Mouse (Mus musculus) midbrain, embryonic 14.5 days (tissue): ENCODE data around the gene Rnf181. TPM values are rescaled to one million over a fixed set of nuclear protein-coding genes. Genes with fewer than 3 reads are reported as not detected.

ENCODE experiments used
- ATAC-seq: fragments of 200-750 bp; cut with Nextera tagmentation; 2 replicates; pipeline ENCODE4 v1.8.0; 2017; ENCODE audit warnings: moderate number of reproducible peaks, moderate library complexity; ENCODE audit not compliant: low FRiP score, low TSS enrichment
- DNase-seq: peaks from one replicate; pipeline ENCODE4 v3.0.0-alpha.2; 2015
- H3K27ac ChIP-seq: fragments of 300-500 bp; sonication (generic); replicated peaks from 2 replicates; pipeline ENCODE4 v1.5.1; 2014; ENCODE audit warnings: mild to moderate bottlenecking, low read depth, low read length, moderate library complexity
- H3K27me3 ChIP-seq: fragments of 300-500 bp; sonication (generic); 2 replicates; pipeline ENCODE4 v1.6.1; 2014; ENCODE audit warnings: low read length, control low read depth, mixed read lengths; ENCODE audit not compliant: control insufficient read depth, insufficient read depth
- H3K36me3 ChIP-seq: fragments of 300-500 bp; sonication (generic); 2 replicates; pipeline ENCODE4 v1.6.1; 2014; ENCODE audit warnings: low read length, control low read depth; ENCODE audit not compliant: control insufficient read depth, insufficient read depth
- H3K4me1 ChIP-seq: fragments of 300-500 bp; sonication (generic); 2 replicates; pipeline ENCODE4 v1.6.1; 2014; ENCODE audit warnings: mild to moderate bottlenecking, antibody characterized with exemption, low read length, control low read depth; ENCODE audit not compliant: control insufficient read depth, insufficient read depth
- H3K4me2 ChIP-seq: fragments of 300-500 bp; sonication (generic); 2 replicates; pipeline ENCODE4 v1.6.1; 2014; ENCODE audit warnings: mild to moderate bottlenecking, low read length, moderate library complexity
- H3K4me3 ChIP-seq: fragments of 300-500 bp; sonication (generic); replicated peaks from 2 replicates; pipeline ENCODE4 v1.5.1; 2014; ENCODE audit warnings: low read depth, low read length
- H3K9ac ChIP-seq: fragments of 300-500 bp; sonication (generic); replicated peaks from 2 replicates; pipeline ENCODE4 v1.6.1; 2014; ENCODE audit warnings: mild to moderate bottlenecking, low read length, moderate library complexity
- H3K9me3 ChIP-seq: fragments of 300-500 bp; sonication (generic); 2 replicates; pipeline ENCODE4 v1.6.1; 2016; ENCODE audit warnings: low read length, control low read depth, mixed read lengths; ENCODE audit not compliant: control insufficient read depth
- WGBS: fragments of 180-500 bp; shearing (Covaris S2); extraction: QIAGEN DNeasy Blood & Tissue Kit; methylation state at CpG from one replicate; pipeline ENCODE4 v1.1.7; 2014; 5-methylcytosine and 5-hydroxymethylcytosine counted together
- polyA plus RNA-seq: library from polyadenylated mRNA; unstranded; fragments of >200 nt; fragmentation: Nextera tagmentation; extraction: Ambion mirVana; gene quantifications from 2 replicates; pipeline ENCODE4 v1.2.1, GENCODE M21; 2014

Rnf181 gene
- polyA plus RNA-seq, 1 experiment from 2014 or later = 122 TPM

DNA sequence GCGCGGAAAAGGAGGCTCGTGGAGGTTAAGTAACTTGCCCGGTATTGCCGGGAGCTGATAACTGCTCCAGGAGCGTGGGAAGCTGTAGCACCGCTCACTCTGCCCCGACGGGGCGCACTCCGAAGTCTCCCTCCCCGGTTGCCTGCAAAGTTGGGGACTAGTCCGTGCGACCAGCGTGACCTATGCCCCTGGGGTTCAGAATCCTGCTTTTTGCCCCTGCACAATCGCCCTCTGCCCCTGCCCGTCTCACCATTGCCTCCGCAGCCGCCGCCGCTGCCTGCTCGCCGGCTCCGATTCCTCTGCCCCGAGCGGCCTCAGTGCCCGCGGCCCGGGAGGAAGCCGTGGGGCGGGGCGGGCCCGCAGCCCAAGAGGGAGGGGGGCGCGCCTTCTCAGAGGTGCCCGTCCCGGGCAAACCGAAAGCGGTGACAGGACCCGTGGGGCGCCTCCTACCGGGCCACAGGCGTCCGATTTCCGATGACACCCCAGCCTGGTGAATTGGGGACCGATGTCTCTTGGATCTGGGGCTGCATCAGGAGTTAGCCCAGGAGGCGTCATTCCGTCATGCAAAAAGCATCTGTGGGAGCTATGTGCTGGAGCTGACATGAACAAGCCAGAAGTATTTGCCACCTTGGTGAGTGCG is 13.5 kb upstream of the Rnf181 start, which contains the start of gene Vamp5:
TSS of gene Vamp5 (minus strand) at position 338 of the 640 bp plus-strand sequence.
- Histone ChIP-seq H3K27me3 (peaks cover 15% of the 10 kb centered on the region; the same call in 1 of the 2 replicates), H3K27ac (no peak within 1 kb of the TSS), H3K4me3 (peak within 1 kb of the TSS; percentile 36), H3K36me3 (no peaks in the 10 kb centered on the region), H3K4me2 (peak within 1 kb of the TSS; percentile 57), H3K9me3 (no peaks in the 10 kb centered on the region), H3K4me1 (0 out of 2 replicates have a peak, but pooled peaks cover 5% of the 10 kb centered on the region), H3K9ac (peak within 1 kb of the TSS; percentile 42)
- no peak; the same call in 1 of the 2 replicates for ATAC-seq
- WGBS = 2% methylated on average over 49 of the region's 49 CpGs
- peak; percentile 47 for DNase-seq

DNA sequence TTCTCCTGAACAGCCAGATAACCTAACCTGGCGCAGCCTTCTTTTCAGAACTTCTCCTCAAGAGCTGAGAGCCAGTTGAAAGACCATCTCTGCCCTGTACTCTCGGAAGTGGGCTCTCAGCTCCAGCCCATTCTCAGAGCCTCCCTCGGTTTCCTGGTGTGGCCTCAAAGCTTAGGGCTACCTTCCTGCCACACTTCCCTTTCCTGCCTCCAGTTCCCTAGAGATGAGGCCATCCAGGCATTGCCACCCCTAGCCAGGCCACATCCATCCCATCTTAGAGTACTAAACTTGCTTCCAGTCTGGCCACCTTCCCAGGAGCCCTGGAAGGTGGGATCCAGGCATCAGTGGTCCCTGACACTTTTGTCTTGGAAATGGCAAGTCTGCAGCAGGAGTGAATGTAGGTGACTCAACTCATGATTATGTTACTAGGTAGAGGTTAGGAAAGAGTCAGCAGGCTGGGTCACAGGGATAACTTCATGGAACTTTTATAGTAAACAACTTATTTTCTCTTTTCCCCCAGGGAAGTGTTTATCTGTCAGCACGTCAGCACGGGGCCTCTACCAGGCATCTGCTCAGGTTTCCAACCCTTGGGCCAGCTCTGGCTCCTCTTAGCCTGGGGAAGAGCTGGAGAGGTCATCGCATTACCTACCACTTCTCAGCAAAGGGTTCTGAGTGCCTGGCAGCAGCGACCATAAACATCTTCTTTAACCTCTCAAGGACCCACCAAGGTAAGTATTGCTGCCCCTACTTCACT is 12.8 kb upstream of the Rnf181 start:
- 42% methylated on average over 7 of the region's 7 CpGs for WGBS
- Histone ChIP-seq H3K27ac (no peak overlapping the region), H3K36me3 (no peaks in the 10 kb centered on the region), H3K27me3 (peaks cover 15% of the 10 kb centered on the region; the same call in 1 of the 2 replicates), H3K9ac (no peak overlapping the region; the same call in 1 of the 2 replicates), H3K4me3 (peak overlapping the region; percentile 36; the same call in 1 of the 2 replicates), H3K4me1 (0 out of 2 replicates have a peak, but pooled peaks cover 5% of the 10 kb centered on the region), H3K9me3 (no peaks in the 10 kb centered on the region), H3K4me2 (peak overlapping the region; percentile 57)
- ATAC-seq (no peak), DNase-seq (no peak)

GRCm38 (mm10) chr6:72378510-72379234 is 11.9 kb upstream of the Rnf181 start:
- Histone ChIP-seq H3K4me1 (0 out of 2 replicates have a peak, but pooled peaks cover 5% of the 10 kb centered on the region), H3K9me3 (no peaks in the 10 kb centered on the region), H3K9ac (no peak overlapping the region), H3K27ac (no peak overlapping the region), H3K4me2 (no peak overlapping the region), H3K27me3 (peaks cover 15% of the 10 kb centered on the region; the same call in 1 of the 2 replicates), H3K36me3 (no peaks in the 10 kb centered on the region), H3K4me3 (no peak overlapping the region)
- DNase-seq = no peak
- 85% methylated on average over 8 of the region's 8 CpGs for WGBS
- ATAC-seq = no peak

DNA sequence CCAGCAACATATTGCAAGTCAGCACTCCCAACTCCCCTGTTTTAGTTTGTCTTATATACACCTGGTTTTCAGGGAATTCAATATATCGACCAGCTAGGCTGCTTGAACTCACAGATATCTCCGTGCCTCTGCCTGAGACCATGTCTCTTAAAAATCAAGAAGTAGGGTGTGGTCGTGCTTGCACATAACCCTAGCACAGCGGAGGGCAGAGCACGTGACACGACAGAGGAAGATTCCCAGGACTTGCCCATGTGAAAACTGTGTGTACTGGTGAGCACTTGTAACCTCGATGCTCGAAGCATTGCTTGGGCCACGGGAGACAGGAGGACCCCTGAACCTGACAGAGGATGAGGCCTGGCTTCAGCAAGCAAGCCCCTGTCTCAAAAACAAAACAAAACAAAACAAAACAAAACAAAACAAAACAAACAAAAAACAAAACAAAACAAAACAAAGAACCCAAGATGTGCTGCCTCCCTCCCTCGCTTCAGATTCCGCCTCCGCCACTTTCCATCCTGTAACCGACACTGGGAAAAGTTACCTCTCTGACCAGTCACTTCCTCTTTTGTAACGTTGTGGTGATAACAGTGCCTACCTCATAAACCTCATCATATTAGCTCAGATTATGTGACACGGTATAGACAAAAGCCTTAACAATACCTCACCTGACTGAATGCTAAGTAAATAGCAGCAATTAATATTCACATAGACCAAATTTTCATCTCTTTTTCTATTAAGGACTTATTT is 8.2 kb upstream of the Rnf181 start:
- H3K36me3 ChIP-seq = no peaks in the 10 kb centered on the region
- no peak overlapping the region for H3K9ac ChIP-seq
- no peak overlapping the region for H3K4me2 ChIP-seq
- DNase-seq (no peak), ATAC-seq (no peak)
- 86% methylated on average over 15 of the region's 15 CpGs for WGBS
- H3K9me3 ChIP-seq = no peaks in the 10 kb centered on the region
- peaks cover 8% of the 10 kb centered on the region; the same call in 1 of the 2 replicates for H3K27me3 ChIP-seq
- no peaks in the 10 kb centered on the region for H3K4me1 ChIP-seq
- H3K4me3 ChIP-seq = no peak overlapping the region
- no peak overlapping the region for H3K27ac ChIP-seq

DNA sequence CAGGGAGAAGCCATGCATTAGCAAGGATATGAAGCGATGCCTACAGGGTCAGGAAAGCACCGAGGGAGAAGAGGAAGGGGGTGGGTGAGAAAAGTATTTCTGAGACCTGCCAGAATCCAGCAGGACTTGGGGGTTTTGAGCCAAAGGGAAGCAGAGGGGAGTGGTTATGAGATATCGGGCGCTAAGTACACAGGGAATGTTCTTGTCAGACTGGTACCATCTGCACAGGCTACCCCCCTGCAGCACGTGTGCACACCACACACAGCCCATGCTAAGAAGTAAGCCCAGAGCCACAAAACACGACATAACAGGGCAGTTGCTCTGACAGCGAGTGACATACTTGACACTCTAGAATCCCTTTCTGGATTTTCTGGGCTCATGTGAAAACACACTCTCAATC is 7.5 kb upstream of the Rnf181 start:
- Histone ChIP-seq H3K9ac (no peak overlapping the region), H3K4me2 (no peak overlapping the region), H3K4me3 (no peak overlapping the region), H3K36me3 (no peaks in the 10 kb centered on the region), H3K9me3 (no peaks in the 10 kb centered on the region), H3K27me3 (peaks cover under 1% of the 10 kb centered on the region; the same call in 1 of the 2 replicates), H3K4me1 (no peaks in the 10 kb centered on the region), H3K27ac (no peak overlapping the region)
- no peak for ATAC-seq
- DNase-seq = no peak
- 81% methylated on average over 7 of the region's 7 CpGs for WGBS

GRCm38 (mm10) chr6:72373184-72373583 is 6.4 kb upstream of the Rnf181 start:
- no peaks in the 10 kb centered on the region for H3K27me3 ChIP-seq
- ATAC-seq = no peak
- H3K36me3 ChIP-seq = no peaks in the 10 kb centered on the region
- H3K9ac ChIP-seq = no peak overlapping the region
- WGBS = 87% methylated on average over 4 of the region's 4 CpGs
- H3K4me2 ChIP-seq = no peak overlapping the region
- no peaks in the 10 kb centered on the region for H3K4me1 ChIP-seq
- no peaks in the 10 kb centered on the region for H3K9me3 ChIP-seq
- H3K4me3 ChIP-seq = no peak overlapping the region
- H3K27ac ChIP-seq = no peak overlapping the region
- no peak for DNase-seq

GRCm38 (mm10) chr6:72371571-72371970 is 4.8 kb upstream of the Rnf181 start:
- no peaks in the 10 kb centered on the region for H3K36me3 ChIP-seq
- ATAC-seq (no peak), DNase-seq (no peak)
- no peak overlapping the region for H3K4me3 ChIP-seq
- H3K9me3 ChIP-seq = no peaks in the 10 kb centered on the region
- H3K9ac ChIP-seq = no peak overlapping the region
- H3K27ac ChIP-seq = no peak overlapping the region
- no peaks in the 10 kb centered on the region for H3K27me3 ChIP-seq
- 40% methylated on average over 1 of the region's 1 CpGs for WGBS
- no peak overlapping the region for H3K4me2 ChIP-seq
- no peaks in the 10 kb centered on the region for H3K4me1 ChIP-seq

- Histone ChIP-seq H3K9me3 (no peaks in the 10 kb centered on the region), H3K4me2 (no peak overlapping the region), H3K36me3 (no peaks in the 10 kb centered on the region), H3K4me1 (no peaks in the 10 kb centered on the region), H3K4me3 (no peak overlapping the region), H3K9ac (no peak overlapping the region), H3K27ac (no peak overlapping the region), H3K27me3 (no peaks in the 10 kb centered on the region)
- DNase-seq (no peak), ATAC-seq (no peak)
- WGBS = 38% methylated on average over 5 of the region's 5 CpGs
These were observed 4.4 kb upstream of the Rnf181 start for GRCm38 (mm10) chr6:72371147-72371546.
